Mouse (Mus musculus) spleen, embryonic (tissue): ENCODE measurements around the gene Commd9.

Experiments used
- CTCF ChIA-PET: fragments of 350-600 bp; sonication (Branson Sonifier 250); formaldehyde crosslinking; loops from one replicate; lab custom pipeline; 2022; lab: Charles Lee

Commd9 gene

DNA sequence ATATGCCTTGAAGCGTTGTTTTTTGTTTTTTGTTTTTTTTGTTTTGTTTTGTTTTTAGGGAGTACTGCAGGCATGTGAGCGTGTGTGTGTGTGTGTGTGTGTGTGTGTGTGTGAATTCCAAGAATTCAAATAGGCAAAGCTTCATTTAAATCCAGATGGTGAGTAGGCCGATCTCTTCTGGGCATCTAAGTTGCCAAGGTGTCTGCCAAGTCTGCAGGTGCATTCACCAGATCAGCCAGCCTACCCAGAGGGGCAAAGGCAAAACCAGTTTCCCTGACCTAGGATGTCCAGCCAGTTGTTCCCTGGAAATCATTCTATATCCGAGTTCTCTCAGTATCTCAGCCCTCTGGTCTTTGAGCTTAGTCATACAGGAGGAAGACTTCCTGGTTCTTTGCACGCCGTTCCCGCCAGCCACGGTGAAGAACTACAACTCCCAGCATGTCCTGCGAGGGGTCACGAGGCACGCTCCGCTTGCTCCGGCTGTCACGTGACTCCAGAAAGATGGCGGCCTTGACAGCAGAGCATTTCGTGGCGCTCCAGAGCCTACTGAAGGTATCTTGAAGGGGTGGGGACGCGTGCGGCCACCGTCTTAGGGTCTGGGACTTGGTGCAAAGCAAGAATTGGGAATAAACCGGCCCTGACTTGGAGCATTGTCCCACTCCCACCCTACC, at the start of gene Commd9:
TSS of gene Commd9 (plus strand) at position 480 of the 671 bp plus-strand sequence.
- CTCF ChIA-PET, result interaction anchor here (0.7 kb wide), 2 partner anchors 18 to 128 kb away, joined by 4 to 6 read pairs; no protein-coding TSS in a partner anchor

- CTCF ChIA-PET, result no interaction called here
Observed at GRCm38 (mm10) chr2:101842756-101843155, 43.3 kb upstream of the Commd9 start.

- CTCF ChIA-PET, result no interaction called here
Observed at GRCm38 (mm10) chr2:101854792-101855191, 31.3 kb upstream of the Commd9 start.

- CTCF ChIA-PET, result no interaction called here
Observed at GRCm38 (mm10) chr2:101856174-101856573, 29.9 kb upstream of the Commd9 start.

- CTCF ChIA-PET, result no interaction called here
Observed at GRCm38 (mm10) chr2:101860920-101861485, 25.0 kb upstream of the Commd9 start.

DNA sequence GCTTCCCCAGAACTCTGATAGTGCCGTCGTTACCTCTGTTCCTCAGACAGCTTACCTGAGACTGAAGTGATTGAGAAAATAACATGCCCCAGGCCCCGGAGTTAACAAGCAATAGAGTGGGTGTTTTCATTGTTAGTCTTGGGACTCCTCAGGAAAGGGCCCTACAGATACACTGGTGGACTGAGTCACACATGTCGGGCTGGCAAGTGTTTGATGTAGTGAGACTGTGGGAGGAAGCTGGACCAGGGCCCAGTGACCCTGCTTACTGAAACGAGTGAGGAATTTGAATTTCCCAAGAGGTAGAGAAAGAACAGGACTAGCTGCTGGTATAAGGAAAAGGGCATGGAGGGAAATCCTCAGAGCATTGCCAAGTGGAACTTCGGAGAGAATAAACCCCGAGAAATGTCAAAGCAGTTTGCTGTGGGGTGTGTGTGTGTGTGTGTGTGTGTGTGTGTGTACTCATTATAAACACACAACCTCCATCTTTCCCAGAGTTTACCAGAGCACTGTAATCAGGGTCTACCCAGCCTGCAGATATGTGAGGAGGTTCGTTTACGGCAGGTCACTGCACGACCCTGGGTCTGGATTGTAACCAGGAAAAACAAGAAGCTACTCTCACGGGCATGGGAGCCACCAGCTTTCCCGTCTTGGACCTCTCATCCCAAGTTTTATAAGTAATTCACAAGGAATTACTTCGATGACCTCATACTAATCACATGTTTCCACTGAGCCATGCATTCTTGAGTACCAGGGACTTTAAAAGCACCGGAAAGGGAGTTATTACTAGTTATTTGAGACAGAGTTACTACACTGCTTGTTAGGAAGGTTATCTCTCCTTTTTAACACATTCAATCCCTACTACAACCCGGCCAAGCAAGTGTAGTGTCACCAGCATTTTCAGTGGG, 23.6 kb upstream of the Commd9 start:
- CTCF ChIA-PET, result interaction anchor here (0.7 kb wide), 1 partner anchor 149 kb away, joined by 3 read pairs; no protein-coding TSS in a partner anchor

- CTCF ChIA-PET, result no interaction called here
Observed at GRCm38 (mm10) chr2:101868683-101869082, 17.4 kb upstream of the Commd9 start.

DNA sequence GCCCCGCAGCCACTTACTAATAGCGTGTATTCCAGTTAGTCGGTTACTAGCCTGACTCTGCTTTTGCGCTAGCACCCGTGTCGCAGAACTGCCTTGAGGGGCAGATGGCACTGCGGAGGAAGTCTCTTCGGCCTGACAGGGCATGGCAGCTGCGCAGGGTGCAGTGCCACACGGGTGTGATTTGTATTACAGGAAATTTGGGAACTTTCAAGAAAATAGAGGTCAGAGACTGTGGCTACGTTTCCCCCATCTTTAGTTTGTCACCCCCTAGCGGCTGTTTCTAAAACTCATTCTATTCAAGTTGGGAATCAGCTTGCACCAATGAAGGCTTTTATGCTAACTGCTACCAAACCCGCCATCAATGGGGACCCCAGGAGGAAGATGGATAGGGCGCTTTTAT, 14.9 kb upstream of the Commd9 start:
- CTCF ChIA-PET, result interaction anchor here (0.7 kb wide), 1 partner anchor 178 kb away, joined by 3 read pairs; no protein-coding TSS in a partner anchor

DNA sequence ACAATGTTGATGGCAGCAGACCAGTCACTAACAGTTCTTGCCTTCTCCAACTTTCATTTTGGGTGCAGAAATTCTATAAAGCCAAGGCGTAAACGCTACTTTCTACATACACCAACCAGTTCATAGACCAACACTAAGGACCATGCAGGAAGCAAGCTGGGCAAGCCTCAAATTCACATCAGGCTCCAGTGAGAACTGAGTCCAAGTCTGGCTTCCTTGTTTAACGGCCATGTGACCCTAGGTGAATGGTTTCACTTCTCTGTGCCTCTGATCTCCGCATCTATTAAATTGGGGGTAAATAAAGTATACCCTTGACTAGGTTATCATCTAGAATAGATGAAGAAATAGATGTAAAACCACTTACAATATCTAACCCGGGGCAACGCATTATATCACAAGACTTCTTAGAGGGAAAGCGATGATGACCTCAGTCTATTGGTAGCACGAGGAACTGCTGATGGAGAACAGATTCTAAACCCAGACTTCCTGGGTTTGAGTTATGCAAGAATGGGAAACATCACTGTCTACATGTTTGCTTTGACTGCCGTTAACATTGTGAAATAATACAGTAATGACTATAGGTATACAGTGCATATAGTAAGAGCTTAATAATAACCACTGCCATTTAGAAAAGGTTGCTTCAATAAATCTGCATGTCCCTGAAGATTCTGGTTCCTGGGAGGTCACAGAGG, 4.4 kb upstream of the Commd9 start:
- CTCF ChIA-PET, result no interaction called here

DNA sequence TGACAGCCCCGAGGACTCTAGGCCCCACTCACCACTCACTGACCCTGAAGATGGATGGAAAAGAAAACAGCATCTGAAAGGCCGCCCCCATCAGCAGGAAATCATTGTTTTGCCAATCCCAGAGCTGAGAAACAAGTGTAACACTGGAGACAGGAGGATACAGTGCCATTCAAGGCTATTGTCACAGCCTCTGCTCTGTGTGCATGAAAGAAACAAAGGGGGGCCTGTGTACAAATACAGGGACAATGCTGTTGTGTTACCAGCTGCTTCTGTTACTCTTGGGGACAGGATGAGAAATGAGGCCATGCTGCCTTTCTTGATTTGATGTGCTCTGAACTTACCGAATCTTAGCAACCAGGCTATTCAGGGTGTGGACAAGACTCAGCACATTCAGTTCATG, 3.0 kb upstream of the Commd9 start, which contains the start of gene Prr5l:
TSS of gene Prr5l (minus strand) at position 30 of the 400 bp plus-strand sequence.
- CTCF ChIA-PET, result interaction anchor here (0.7 kb wide), 1 partner anchor 688 kb away, joined by 10 read pairs; no protein-coding TSS in a partner anchor

DNA sequence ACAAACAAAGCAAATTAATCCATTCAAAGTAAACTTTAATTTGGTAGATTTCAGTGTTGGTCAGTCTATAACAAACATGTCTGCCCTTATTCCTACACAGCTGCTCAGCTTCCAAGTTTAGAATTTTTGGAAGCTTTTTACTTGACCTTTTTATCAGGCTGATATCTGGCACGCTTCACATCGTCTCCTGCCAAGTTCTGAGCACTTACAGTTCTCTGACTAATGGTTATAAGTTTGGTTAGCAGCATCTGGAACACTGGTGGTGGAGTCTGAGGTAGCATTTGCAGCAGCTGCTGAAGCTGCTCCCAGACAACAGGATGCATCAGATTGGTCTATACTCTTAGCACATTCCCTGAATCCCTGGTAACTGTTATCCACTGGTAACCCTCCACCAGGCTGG, 1.8 kb upstream of the Commd9 start:
- CTCF ChIA-PET, result no interaction called here

DNA sequence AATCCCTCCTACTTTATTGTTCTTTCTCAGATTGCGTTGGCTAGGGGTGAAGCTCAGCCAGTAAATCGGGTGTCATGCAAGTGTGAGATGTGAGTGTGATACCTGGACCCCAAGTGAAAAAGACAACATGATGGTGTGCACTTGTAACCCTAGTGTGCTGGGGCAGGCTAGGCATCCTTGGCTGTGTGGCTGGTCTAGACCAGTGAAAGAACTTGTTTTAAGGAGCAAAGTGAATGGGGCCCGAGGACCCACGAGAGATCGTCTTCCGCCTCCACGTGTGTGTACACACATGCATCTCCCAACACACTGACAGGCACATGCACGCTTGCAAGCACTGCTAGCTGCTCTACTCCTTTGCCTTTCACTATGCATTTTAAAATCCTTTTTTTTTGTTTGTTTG, 2.8 kb downstream of the Commd9 start:
- CTCF ChIA-PET, result no interaction called here

DNA sequence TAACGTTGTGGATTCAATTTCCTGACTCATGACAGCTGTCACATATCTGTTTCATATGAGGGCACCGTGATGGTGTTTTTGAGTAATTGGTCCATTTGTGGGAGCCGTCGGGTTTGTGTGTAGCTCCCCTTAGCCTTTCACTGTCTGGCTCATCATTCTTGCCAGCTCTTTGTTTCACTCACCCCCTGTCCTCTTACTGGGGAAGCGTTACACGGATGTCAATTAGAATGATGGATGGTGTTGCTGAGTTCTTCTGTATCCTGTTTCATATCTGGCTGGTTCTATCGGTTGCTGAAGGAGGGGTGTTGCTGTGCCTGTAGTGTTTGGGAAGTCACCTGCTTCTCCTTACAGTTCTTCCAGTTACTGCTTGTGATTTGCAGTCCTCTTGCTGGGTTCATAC, 5.1 kb downstream of the Commd9 start:
- CTCF ChIA-PET, result no interaction called here

DNA sequence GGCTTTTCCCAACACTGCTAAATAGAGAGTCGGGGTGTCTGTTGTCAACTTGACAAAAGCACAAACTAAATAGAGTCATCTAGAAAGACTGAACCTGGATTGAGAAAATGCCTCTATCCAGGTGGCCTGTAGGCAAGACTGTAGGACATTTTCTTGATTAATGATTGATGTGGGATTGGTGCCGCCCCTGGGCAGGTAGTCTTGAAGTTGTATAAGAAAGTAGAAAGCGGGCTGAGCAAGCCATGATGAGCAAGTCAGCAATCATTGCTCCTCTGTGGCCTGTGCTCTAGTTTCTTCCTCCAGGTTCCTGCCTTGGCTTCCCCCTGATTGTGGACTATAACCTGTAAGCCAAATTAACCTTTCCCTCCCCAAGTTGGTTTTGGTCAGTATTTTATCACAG, 8.1 kb downstream of the Commd9 start:
- CTCF ChIA-PET, result no interaction called here

- CTCF ChIA-PET, result no interaction called here
Observed at GRCm38 (mm10) chr2:101896425-101897204, 10.6 kb downstream of the Commd9 start.

DNA sequence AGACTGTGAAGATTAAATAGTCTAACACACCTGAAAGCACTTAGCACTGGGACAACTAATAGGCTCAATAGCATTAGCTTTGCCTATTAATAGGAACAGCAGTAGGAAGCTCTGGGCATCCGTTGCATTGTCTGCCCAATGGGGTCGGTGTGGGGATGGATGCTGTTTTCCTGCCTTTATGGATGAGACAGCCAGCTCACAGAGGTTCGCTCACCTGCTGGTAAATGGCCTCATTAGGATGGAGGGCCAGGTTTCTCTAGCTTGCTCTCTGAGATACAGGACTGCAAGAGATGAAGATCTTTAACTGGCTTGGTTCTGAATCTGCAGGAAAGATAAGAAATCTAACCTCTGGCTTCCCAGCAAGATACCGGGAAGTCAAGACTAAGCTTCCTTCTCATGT, 16.1 kb downstream of the Commd9 start:
- CTCF ChIA-PET, result interaction anchor here (0.8 kb wide), 1 partner anchor 309 kb away, joined by 17 read pairs; no protein-coding TSS in a partner anchor

GRCm38 (mm10) chr2:101905534-101906378, 19.7 kb downstream of the Commd9 start:
- CTCF ChIA-PET, result interaction anchor here (1.0 kb wide), 1 partner anchor 184 kb away, joined by 3 read pairs; no protein-coding TSS in a partner anchor

- CTCF ChIA-PET, result interaction anchor here (1.0 kb wide), 1 partner anchor 183 kb away, joined by 3 read pairs; no protein-coding TSS in a partner anchor
Observed at GRCm38 (mm10) chr2:101906379-101906690, 20.3 kb downstream of the Commd9 start.

GRCm38 (mm10) chr2:101907386-101908022, 21.5 kb downstream of the Commd9 start:
- CTCF ChIA-PET, result no interaction called here
